Mouse (Mus musculus) retina, embryonic 14.5 days (tissue): ENCODE data around the gene Slc51a.

Source experiments
- DNase-seq: peaks from one replicate; pipeline ENCODE4 v3.0.0-alpha.2; 2015; ENCODE audit warnings: low spot score

Gene Slc51a

GRCm38 (mm10) chr16:32487234-32488111 lies at the start of gene Slc51a:
Gene Slc51a (minus strand): TSS chr16:32487879.
- DNase-seq = no peak

- peak; percentile 30 for DNase-seq
These were observed 47.6 kb upstream of the Slc51a start for GRCm38 (mm10) chr16:32535157-32535751.

GRCm38 (mm10) chr16:32532878-32533826 lies 45.5 kb upstream of the Slc51a start:
- DNase-seq = peak; percentile 29

GRCm38 (mm10) chr16:32526906-32527305 lies 39.2 kb upstream of the Slc51a start:
- no peak for DNase-seq

- DNase-seq = no peak
These were observed 36.6 kb upstream of the Slc51a start for GRCm38 (mm10) chr16:32524244-32524615.

GRCm38 (mm10) chr16:32523462-32524243 lies 36.0 kb upstream of the Slc51a start:
- DNase-seq = peak; percentile 66

- DNase-seq = no peak
These were observed 35.0 kb upstream of the Slc51a start for GRCm38 (mm10) chr16:32522578-32523194.

- no peak for DNase-seq
These were observed 32.7 kb upstream of the Slc51a start for GRCm38 (mm10) chr16:32520372-32520748.

GRCm38 (mm10) chr16:32519656-32520371 lies 32.1 kb upstream of the Slc51a start:
- no peak for DNase-seq

GRCm38 (mm10) chr16:32517785-32518481 lies 30.3 kb upstream of the Slc51a start:
- no peak for DNase-seq

- DNase-seq = peak; percentile 76
These were observed 28.6 kb upstream of the Slc51a start for GRCm38 (mm10) chr16:32516006-32516962.

GRCm38 (mm10) chr16:32513948-32514347 lies 26.3 kb upstream of the Slc51a start:
- no peak for DNase-seq

- DNase-seq = no peak
These were observed 25.7 kb upstream of the Slc51a start for GRCm38 (mm10) chr16:32513401-32513800.

GRCm38 (mm10) chr16:32512921-32513320 lies 25.2 kb upstream of the Slc51a start:
- no peak for DNase-seq

- DNase-seq = no peak
These were observed 24.3 kb upstream of the Slc51a start for GRCm38 (mm10) chr16:32511827-32512490.

- no peak for DNase-seq
These were observed 23.7 kb upstream of the Slc51a start for GRCm38 (mm10) chr16:32511338-32511734.

GRCm38 (mm10) chr16:32510399-32511337 lies 23.0 kb upstream of the Slc51a start:
- no peak for DNase-seq
